Mouse (Mus musculus) heart, adult 2 months (tissue): ENCODE data around the gene Fntb.

ENCODE experiments used
- CTCF ChIP-seq: fragments of 200-600 bp; IDR thresholded peaks from 2 replicates; pipeline ENCODE4 v1.8.1; 2022; ENCODE audit warnings: antibody characterized with exemption, mild to moderate bottlenecking, moderate library complexity
- POLR2A ChIP-seq: fragments of 200-500 bp; IDR thresholded peaks from 2 replicates; pipeline ENCODE4 v1.6.1; 2011; ENCODE audit warnings: mild to moderate bottlenecking, low read depth, low read length, control low read depth; ENCODE audit not compliant: insufficient read depth

- TF ChIP-seq POLR2A = no peak
- peak; percentile 89 for TF ChIP-seq CTCF
These were observed 67.3 kb downstream of the Fntb start for GRCm38 (mm10) chr12:76832704-76833103.
